Mouse (Mus musculus) kidney, postnatal 0 days (tissue): ENCODE measurements around the gene Fzd5. TPM values are rescaled to one million over a fixed set of nuclear protein-coding genes. Genes with fewer than 3 reads are reported as not detected.

Source experiments
- ATAC-seq: fragments of 200-750 bp; cut with Nextera tagmentation; replicated peaks from 2 replicates; pipeline ENCODE4 v1.8.0; 2017; ENCODE audit warnings: low read depth, moderate number of reproducible peaks, moderate TSS enrichment, moderate library complexity; ENCODE audit not compliant: low FRiP score
- DNase-seq: peaks from one replicate; pipeline ENCODE4 v3.0.0-alpha.2; 2016; ENCODE audit warnings: low spot score
- H3K27ac ChIP-seq: fragments of 300-500 bp; sonication (generic); 2 replicates; pipeline ENCODE4 v1.5.1; 2014; ENCODE audit warnings: mild to moderate bottlenecking
- H3K27me3 ChIP-seq: fragments of 300-500 bp; sonication (generic); 2 replicates; pipeline ENCODE4 v1.6.1; 2014; ENCODE audit warnings: low read length, mixed read lengths; ENCODE audit not compliant: insufficient read depth
- H3K36me3 ChIP-seq: fragments of 300-500 bp; sonication (generic); 2 replicates; pipeline ENCODE4 v1.6.1; 2014; ENCODE audit warnings: low read length, mixed read lengths; ENCODE audit not compliant: insufficient read depth
- H3K4me1 ChIP-seq: fragments of 300-500 bp; sonication (generic); replicated peaks from 2 replicates; pipeline ENCODE4 v1.6.1; 2014; ENCODE audit warnings: antibody characterized with exemption, low read length, mixed read lengths; ENCODE audit not compliant: insufficient read depth
- H3K4me2 ChIP-seq: fragments of 300-500 bp; sonication (generic); 2 replicates; pipeline ENCODE4 v1.6.1; 2014; ENCODE audit warnings: mild to moderate bottlenecking, low read length, moderate library complexity, mixed read lengths
- H3K4me3 ChIP-seq: fragments of 300-500 bp; sonication (generic); replicated peaks from 2 replicates; pipeline ENCODE4 v1.5.1; 2014; ENCODE audit warnings: low read depth, low read length
- H3K9ac ChIP-seq: fragments of 300-500 bp; sonication (generic); 2 replicates; pipeline ENCODE4 v1.6.1; 2014; ENCODE audit warnings: low read depth, low read length
- H3K9me3 ChIP-seq: fragments of 300-500 bp; sonication (generic); replicated peaks from 2 replicates; pipeline ENCODE4 v1.6.1; 2016; ENCODE audit warnings: low read length, inconsistent platforms, mixed read lengths
- CTCF ChIP-seq: IDR thresholded peaks from 2 replicates; pipeline ENCODE4 v1.5.1; 2016; ENCODE audit warnings: antibody characterized with exemption, low read depth, mild to moderate bottlenecking, moderate library complexity
- WGBS: fragments of 180-500 bp; shearing (Covaris S2); extraction: QIAGEN DNeasy Blood & Tissue Kit; methylation state at CpG from one replicate; pipeline ENCODE4 v1.1.7; 2014; 5-methylcytosine and 5-hydroxymethylcytosine counted together
- polyA plus RNA-seq: library from polyadenylated mRNA; unstranded; fragments of >200 nt; fragmentation: Nextera tagmentation; extraction: Ambion mirVana; gene quantifications from 2 replicates; pipeline ENCODE4 v1.2.1, GENCODE M21; 2015

Fzd5 gene
- polyA plus RNA-seq, 1 experiment from 2014 or later, result 2.5 TPM

GRCm38 (mm10) chr1:64683039-64683438 is 54.5 kb downstream of the Fzd5 start:
- Histone ChIP-seq H3K9me3 (no peaks in the 10 kb centered on the region), H3K4me3 (no peak overlapping the region), H3K27ac (no peak overlapping the region), H3K9ac (no peak overlapping the region), H3K36me3 (no peaks in the 10 kb centered on the region), H3K27me3 (no peaks in the 10 kb centered on the region), H3K4me1 (no peaks in the 10 kb centered on the region), H3K4me2 (no peak overlapping the region)
- ATAC-seq (no peak), DNase-seq (no peak)
- WGBS, result 86% methylated on average over 3 of the region's 3 CpGs
- TF ChIP-seq CTCF, result no peak

- no peak for ATAC-seq
- H3K27ac ChIP-seq, result no peak overlapping the region
- no peaks in the 10 kb centered on the region for H3K4me1 ChIP-seq
- H3K36me3 ChIP-seq, result no peaks in the 10 kb centered on the region
- no peak overlapping the region for H3K4me3 ChIP-seq
- TF ChIP-seq CTCF, result no peak
- 94% methylated on average over 3 of the region's 3 CpGs for WGBS
- no peaks in the 10 kb centered on the region for H3K9me3 ChIP-seq
- no peak overlapping the region for H3K4me2 ChIP-seq
- no peak for DNase-seq
- H3K9ac ChIP-seq, result no peak overlapping the region
- H3K27me3 ChIP-seq, result no peaks in the 10 kb centered on the region
Observed at GRCm38 (mm10) chr1:64681499-64681898, 56.1 kb downstream of the Fzd5 start.

Other genes starting within 250 kb of the Fzd5 start
- gene Creb1, start 205.1 kb downstream of the Fzd5 start, polyA plus RNA-seq, result 18.1 and 19.9 TPM in 2 replicates
- 16.3 and 17.7 TPM in 2 replicates for gene Mettl21a, start 120.5 kb downstream of the Fzd5 start, polyA plus RNA-seq
- 4.5 and 5.0 TPM in 2 replicates for gene Ccnyl1, start 47.3 kb downstream of the Fzd5 start, polyA plus RNA-seq
- gene Plekhm3, start 219.1 kb upstream of the Fzd5 start, polyA plus RNA-seq, result 3.5 and 4.0 TPM in 2 replicates